Mouse (Mus musculus) yolk sac, embryonic 10.5 days (tissue): ENCODE measurements around the gene Siae.

Experiments used
- DNase-seq: peaks from one replicate; pipeline ENCODE4 v3.0.0-alpha.2; 2017; ENCODE audit warnings: low spot score

Siae gene

GRCm38 (mm10) chr9:37540701-37541575, 14.6 kb upstream of the Siae start:
- DNase-seq, result no peak

GRCm38 (mm10) chr9:37541851-37542642, 13.5 kb upstream of the Siae start:
- DNase-seq, result no peak

GRCm38 (mm10) chr9:37543869-37544440, 11.5 kb upstream of the Siae start:
- DNase-seq, result no peak

- DNase-seq, result peak; percentile 47
These were observed 10.9 kb upstream of the Siae start for GRCm38 (mm10) chr9:37544447-37545165.

GRCm38 (mm10) chr9:37545166-37545610, 10.3 kb upstream of the Siae start:
- DNase-seq, result no peak

GRCm38 (mm10) chr9:37545847-37546452, 9.5 kb upstream of the Siae start:
- DNase-seq, result no peak

GRCm38 (mm10) chr9:37546889-37547288, 8.6 kb upstream of the Siae start:
- no peak for DNase-seq

- no peak for DNase-seq
These were observed 5.1 kb upstream of the Siae start for GRCm38 (mm10) chr9:37550435-37550834.

- no peak for DNase-seq
These were observed 3.6 kb upstream of the Siae start for GRCm38 (mm10) chr9:37551751-37552531.

- peak; percentile 79 for DNase-seq
These were observed 2.8 kb upstream of the Siae start, which contains the start of gene Nrgn for GRCm38 (mm10) chr9:37552536-37553293. TSS of gene Nrgn (minus strand) at chr9:37552904.

GRCm38 (mm10) chr9:37554279-37554678, 1.2 kb upstream of the Siae start:
- no peak for DNase-seq

- DNase-seq, result no peak
These were observed 868 bp downstream of the Siae start for GRCm38 (mm10) chr9:37556366-37556765.

GRCm38 (mm10) chr9:37560617-37561016, 5.1 kb downstream of the Siae start:
- no peak for DNase-seq

- DNase-seq, result no peak
These were observed 8.3 kb downstream of the Siae start for GRCm38 (mm10) chr9:37563805-37564204.

GRCm38 (mm10) chr9:37567019-37567418, 11.5 kb downstream of the Siae start:
- DNase-seq, result no peak

GRCm38 (mm10) chr9:37567454-37567853, 12.0 kb downstream of the Siae start:
- DNase-seq, result no peak

- DNase-seq, result no peak
These were observed 12.6 kb downstream of the Siae start for GRCm38 (mm10) chr9:37567892-37568604.

- peak; percentile 26 for DNase-seq
These were observed 13.2 kb downstream of the Siae start for GRCm38 (mm10) chr9:37568605-37569214.
